Mouse (Mus musculus) thymus, postnatal 10 days (tissue): Measurements from ENCODE around the gene Lsamp.
A peak's percentile ranks its signal among the peaks of the same experiment; 100 is the strongest.

Source experiments
- DNase-seq, 2 experiments: peaks; one replicate each; pipeline ENCODE4 v3.0.0; 2021; ENCODE audit warnings: low spot score in 2 of 2

The Lsamp gene

DNA sequence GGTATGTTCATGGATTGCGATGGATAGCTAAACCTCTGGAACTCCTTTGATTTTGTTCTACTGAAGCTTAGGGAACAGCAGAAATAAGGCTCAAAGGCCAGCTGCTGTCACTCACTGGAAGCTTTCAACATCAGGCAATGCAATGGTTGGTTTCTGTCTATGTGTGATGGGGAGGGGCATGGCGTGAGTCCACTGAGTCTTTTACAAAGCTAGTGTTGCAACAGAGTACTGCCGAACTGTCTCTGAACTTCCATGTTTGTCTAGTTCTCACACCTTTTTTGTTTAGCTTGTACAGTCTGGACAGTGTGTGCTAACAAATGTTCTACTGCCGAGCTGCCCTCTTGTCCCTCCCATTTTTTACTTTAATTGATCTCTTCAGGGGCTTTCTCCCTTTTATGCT is 1258.7 kb downstream of the Lsamp start:
- no peak for DNase-seq

GRCm38 (mm10) chr16:41244711-41245110 is 1260.5 kb downstream of the Lsamp start:
- no peak for DNase-seq

GRCm38 (mm10) chr16:41258145-41259035 is 1274.2 kb downstream of the Lsamp start:
- DNase-seq: peak in 1 of 2 experiments; percentile 8

GRCm38 (mm10) chr16:41275999-41276671 is 1292.0 kb downstream of the Lsamp start:
- DNase-seq: no peak

GRCm38 (mm10) chr16:41317992-41318391 is 1333.8 kb downstream of the Lsamp start:
- DNase-seq: no peak

- DNase-seq: no peak
Measured at GRCm38 (mm10) chr16:41343431-41343830, 1359.3 kb downstream of the Lsamp start.

GRCm38 (mm10) chr16:41365138-41365537 is 1381.0 kb downstream of the Lsamp start:
- no peak for DNase-seq

GRCm38 (mm10) chr16:41383702-41384101 is 1399.5 kb downstream of the Lsamp start:
- no peak for DNase-seq

DNA sequence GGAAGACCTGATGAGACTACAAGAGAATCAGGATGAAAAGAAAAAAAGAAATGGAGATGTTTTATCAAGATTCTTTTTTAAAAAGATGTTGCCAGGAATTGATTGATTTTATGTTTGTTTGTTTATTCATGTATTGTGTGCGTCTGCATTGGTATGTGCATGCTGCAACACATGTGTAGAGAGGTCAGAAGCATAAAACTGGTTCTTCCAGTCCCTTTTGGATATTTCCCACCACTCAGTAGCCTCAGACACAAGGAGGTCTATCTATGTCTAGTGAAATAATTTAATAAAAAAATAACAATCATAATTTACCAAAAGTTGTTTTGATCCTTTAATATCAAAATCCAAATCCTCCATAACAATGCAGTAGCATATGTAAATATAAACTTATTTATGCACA is 1400.1 kb downstream of the Lsamp start:
- DNase-seq: no peak

DNA sequence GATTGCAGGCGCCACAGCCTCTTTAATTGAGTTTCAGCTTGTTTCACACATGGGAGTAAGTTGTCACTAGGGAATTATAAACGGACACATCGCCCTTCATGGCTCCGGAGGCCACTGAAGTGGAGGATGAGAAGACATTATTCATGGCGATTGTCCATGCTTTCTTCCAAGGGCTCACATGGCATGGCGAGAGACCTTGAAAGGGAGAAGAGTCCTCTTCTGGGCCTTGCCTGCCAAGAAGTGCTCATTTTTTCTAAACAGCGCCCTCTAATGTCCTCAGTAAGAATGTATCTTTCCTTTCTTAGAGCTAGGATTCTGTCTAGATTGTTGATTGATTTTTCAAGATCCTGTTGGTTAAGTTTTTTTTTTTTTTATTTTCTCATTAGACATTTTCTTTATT is 1424.7 kb downstream of the Lsamp start:
- DNase-seq: no peak

GRCm38 (mm10) chr16:41410671-41411070 is 1426.5 kb downstream of the Lsamp start:
- DNase-seq: no peak

GRCm38 (mm10) chr16:41417363-41417762 is 1433.2 kb downstream of the Lsamp start:
- no peak for DNase-seq

GRCm38 (mm10) chr16:41467391-41467790 is 1483.2 kb downstream of the Lsamp start:
- no peak for DNase-seq

- no peak for DNase-seq
Measured at GRCm38 (mm10) chr16:41478694-41479093, 1494.5 kb downstream of the Lsamp start.

DNA sequence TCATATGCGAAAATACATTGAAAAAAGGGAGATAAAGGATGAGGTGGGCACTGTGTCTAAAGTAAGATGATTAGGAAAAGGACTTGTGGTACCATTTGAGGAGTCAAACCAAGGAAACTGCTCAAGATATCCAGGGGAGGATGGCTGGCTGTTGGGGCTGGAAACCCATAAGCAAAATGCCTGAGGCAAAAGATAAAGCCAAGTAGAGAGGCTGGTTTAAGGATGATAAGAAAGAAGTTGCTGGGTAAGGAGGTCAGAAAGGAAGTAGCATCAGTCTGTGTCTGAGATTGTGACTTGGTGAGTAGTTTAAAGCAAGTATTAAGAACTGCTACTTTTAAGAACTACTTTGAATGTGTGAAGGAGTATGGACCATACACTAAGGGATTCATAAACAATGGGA is 1497.7 kb downstream of the Lsamp start:
- DNase-seq: no peak

DNA sequence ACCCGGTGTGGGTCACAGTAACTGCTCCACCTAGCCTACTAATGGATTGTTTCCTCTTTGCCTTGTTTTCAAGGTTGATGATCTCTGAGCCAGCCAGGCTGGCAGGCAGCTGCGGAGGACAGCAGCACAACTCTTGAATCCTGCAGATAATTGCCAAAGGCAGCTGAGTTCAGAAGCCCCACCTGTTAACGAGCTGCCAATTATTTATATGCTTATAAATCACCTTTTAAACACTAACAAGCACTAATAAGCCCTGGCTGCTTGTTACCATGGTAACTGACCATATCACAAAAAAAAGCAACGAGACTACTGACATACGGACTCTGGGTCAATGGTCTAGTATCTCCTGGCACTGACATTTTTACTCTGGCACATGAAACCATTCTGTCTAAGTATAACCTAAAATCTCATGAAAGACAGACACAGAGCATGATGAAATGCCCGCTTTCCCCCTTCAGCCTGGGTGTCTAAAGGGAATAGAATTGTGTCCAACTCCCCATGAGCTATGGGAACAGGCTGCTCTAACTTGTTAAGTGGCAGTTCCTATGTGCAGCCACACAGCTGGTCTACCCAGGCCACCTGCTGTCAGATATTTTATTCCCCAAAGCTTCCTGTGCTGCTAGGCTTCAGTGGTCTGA is 1526.9 kb downstream of the Lsamp start:
- DNase-seq: no peak

GRCm38 (mm10) chr16:41521566-41521965 is 1537.4 kb downstream of the Lsamp start:
- DNase-seq: no peak

DNA sequence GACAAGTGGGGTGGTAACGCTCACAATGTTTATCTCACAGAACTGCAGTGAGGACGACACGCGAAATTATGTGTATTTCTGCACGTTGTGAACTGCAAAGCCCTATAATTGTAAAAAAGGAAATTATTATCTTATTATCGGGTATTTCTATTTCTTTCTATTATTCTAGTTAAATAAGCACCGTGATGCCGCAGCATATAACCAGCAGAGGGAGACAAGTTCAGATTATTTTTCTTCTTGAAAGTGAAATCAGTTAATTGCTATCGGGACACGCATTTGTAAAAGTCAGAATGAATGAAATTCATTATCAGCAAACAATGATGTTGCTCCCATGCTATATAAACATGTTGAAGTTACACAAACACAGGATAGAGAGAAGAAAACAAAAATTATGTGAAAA is 1540.1 kb downstream of the Lsamp start:
- DNase-seq: no peak

DNA sequence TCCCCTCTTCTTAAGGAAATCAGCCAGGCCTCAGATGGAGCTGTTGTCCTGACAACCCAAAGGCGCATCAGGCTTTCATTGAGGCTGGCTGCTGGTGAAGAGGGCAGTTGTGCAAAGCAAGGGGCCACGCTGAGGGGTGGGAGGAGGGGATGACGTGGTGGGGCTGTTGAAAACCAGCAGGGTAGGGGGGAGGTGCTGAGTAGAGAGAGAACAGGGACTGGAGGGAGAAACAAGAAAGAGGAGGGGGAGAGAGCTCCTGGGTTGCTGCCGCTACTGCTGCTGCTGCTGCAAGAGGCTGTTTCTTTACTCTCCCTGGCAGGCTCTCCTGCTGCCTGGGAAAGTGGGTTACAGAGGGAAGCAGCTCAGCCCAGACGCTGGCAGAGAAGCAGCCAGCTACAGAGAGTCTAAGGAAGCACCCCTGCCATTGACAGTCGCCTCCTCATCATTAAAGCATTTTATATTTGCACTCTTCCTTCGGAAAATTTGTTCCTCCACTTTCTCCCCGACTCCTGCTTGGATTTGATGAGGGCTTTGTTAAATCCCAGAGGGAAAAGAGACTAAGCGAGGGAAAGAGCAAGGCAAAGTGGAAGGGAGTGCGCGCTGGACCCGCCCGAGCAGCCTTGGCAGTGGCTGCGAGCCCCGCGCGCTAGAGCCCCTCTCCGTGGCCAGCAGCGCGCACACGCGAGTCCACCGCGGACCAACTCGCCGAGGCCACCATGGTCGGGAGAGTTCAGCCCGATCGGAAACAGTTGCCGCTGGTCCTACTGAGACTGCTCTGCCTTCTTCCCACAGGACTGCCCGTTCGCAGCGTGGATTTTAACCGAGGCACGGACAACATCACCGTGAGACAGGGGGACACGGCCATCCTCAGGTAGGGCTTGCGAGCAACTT is 1548.7 kb downstream of the Lsamp start:
- DNase-seq: no peak

GRCm38 (mm10) chr16:41533686-41534085 is 1549.5 kb downstream of the Lsamp start:
- no peak for DNase-seq

DNA sequence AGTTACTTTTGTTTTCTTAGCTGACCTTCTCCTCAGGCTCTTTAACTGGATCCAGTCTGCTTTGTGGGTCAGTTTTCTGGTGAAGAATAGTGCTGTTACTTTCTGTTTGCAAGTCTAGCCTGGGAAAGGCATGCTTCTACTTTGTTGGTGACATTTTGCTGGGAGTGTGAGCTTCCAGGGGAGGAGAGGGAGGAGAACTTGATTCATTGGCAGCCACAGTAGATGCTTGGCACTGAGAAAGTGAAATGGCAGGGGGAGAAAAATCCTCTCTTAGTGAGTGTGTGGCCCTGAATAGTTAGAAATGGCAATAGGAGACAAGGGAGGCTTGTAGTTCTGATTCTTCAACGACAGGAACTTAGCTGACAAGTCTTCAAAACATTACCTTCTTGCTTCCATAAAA is 1551.6 kb downstream of the Lsamp start:
- DNase-seq: no peak

- no peak for DNase-seq
Measured at GRCm38 (mm10) chr16:41542641-41543040, 1558.5 kb downstream of the Lsamp start.
